Mouse (Mus musculus): Measurements from ENCODE around the gene Calb2. TPM values are rescaled to one million over a fixed set of nuclear protein-coding genes. Genes with fewer than 3 reads are reported as not detected.

Calb2 gene
- total and polyA plus RNA-seq, 3 experiments = not detected

- H3K36me3 ChIP-seq (replicated peaks) = no peaks in the 10 kb centered on the region
- no peaks in the 10 kb centered on the region for H3K4me1 ChIP-seq (ENCODE audit: insufficient read depth, low read depth, low read length)
- TF ChIP-seq CTCF (IDR thresholded peaks at IDR 0.05; ENCODE audit: low read depth, low read length) (no peak), POLR2AphosphoS5 (IDR thresholded peaks at IDR 0.05; ENCODE audit: insufficient replicate concordance, low read depth, low read length) (no peak), TAL1 (conservative IDR thresholded peaks at IDR 0.05; ENCODE audit: low read depth, low read length) (no peak), GATA2 (IDR thresholded peaks at IDR 0.05; ENCODE audit: borderline replicate concordance, low read depth, low read length) (no peak), GATA1 (IDR thresholded peaks at IDR 0.05; ENCODE audit: borderline replicate concordance, low read length) (no peak)
- no peak for DNase-seq (ENCODE audit: low spot score)
- no peak for ATAC-seq (ENCODE audit: extremely low read depth, insufficient number of reproducible peaks, low FRiP score, poor library complexity, severe bottlenecking)
- H3K9me3 ChIP-seq (replicated peaks) = peaks cover 14% of the 10 kb centered on the region
- H3K27me3 ChIP-seq (ENCODE audit: insufficient read depth, low read length) = no peaks in the 10 kb centered on the region
- H3K4me3 ChIP-seq (ENCODE audit: low read depth, low read length) = no peak overlapping the region
These were observed 28.7 kb upstream of the Calb2 start for GRCm38 (mm10) chr8:110196678-110197077.

- DNase-seq (ENCODE audit: low spot score) = no peak
- Histone ChIP-seq H3K36me3 (replicated peaks) (no peaks in the 10 kb centered on the region), H3K4me1 (ENCODE audit: insufficient read depth, low read depth, low read length) (no peaks in the 10 kb centered on the region), H3K9me3 (replicated peaks) (peaks cover 33% of the 10 kb centered on the region), H3K4me3 (ENCODE audit: low read depth, low read length) (no peak overlapping the region), H3K27me3 (ENCODE audit: insufficient read depth, low read length) (no peaks in the 10 kb centered on the region)
- TF ChIP-seq CTCF (IDR thresholded peaks at IDR 0.05; ENCODE audit: low read depth, low read length) (no peak), TAL1 (conservative IDR thresholded peaks at IDR 0.05; ENCODE audit: low read depth, low read length) (no peak), POLR2AphosphoS5 (IDR thresholded peaks at IDR 0.05; ENCODE audit: insufficient replicate concordance, low read depth, low read length) (no peak), GATA2 (IDR thresholded peaks at IDR 0.05; ENCODE audit: borderline replicate concordance, low read depth, low read length) (no peak), GATA1 (IDR thresholded peaks at IDR 0.05; ENCODE audit: borderline replicate concordance, low read length) (no peak)
- no peak for ATAC-seq (ENCODE audit: extremely low read depth, insufficient number of reproducible peaks, low FRiP score, poor library complexity, severe bottlenecking)
These were observed 21.1 kb upstream of the Calb2 start for GRCm38 (mm10) chr8:110188961-110189750.

- TF ChIP-seq GATA1 (IDR thresholded peaks at IDR 0.05; ENCODE audit: borderline replicate concordance, low read length) (no peak), GATA2 (IDR thresholded peaks at IDR 0.05; ENCODE audit: borderline replicate concordance, low read depth, low read length) (no peak), POLR2AphosphoS5 (IDR thresholded peaks at IDR 0.05; ENCODE audit: insufficient replicate concordance, low read depth, low read length) (no peak), TAL1 (conservative IDR thresholded peaks at IDR 0.05; ENCODE audit: low read depth, low read length) (no peak), CTCF (IDR thresholded peaks at IDR 0.05; ENCODE audit: low read depth, low read length) (no peak)
- H3K4me1 ChIP-seq (ENCODE audit: insufficient read depth, low read depth, low read length) = no peaks in the 10 kb centered on the region
- H3K27me3 ChIP-seq (ENCODE audit: insufficient read depth, low read length) = no peaks in the 10 kb centered on the region
- no peaks in the 10 kb centered on the region for H3K36me3 ChIP-seq (replicated peaks)
- DNase-seq (ENCODE audit: low spot score) (no peak), ATAC-seq (ENCODE audit: extremely low read depth, insufficient number of reproducible peaks, low FRiP score, poor library complexity, severe bottlenecking) (no peak)
- no peak overlapping the region for H3K4me3 ChIP-seq (ENCODE audit: low read depth, low read length)
- peaks cover 59% of the 10 kb centered on the region for H3K9me3 ChIP-seq (replicated peaks)
These were observed 17.5 kb upstream of the Calb2 start for GRCm38 (mm10) chr8:110185538-110185937.

GRCm38 (mm10) chr8:110183748-110184147 is 15.7 kb upstream of the Calb2 start:
- no peaks in the 10 kb centered on the region for H3K36me3 ChIP-seq (replicated peaks)
- no peaks in the 10 kb centered on the region for H3K4me1 ChIP-seq (ENCODE audit: insufficient read depth, low read depth, low read length)
- ATAC-seq (ENCODE audit: extremely low read depth, insufficient number of reproducible peaks, low FRiP score, poor library complexity, severe bottlenecking) (no peak), DNase-seq (ENCODE audit: low spot score) (no peak)
- no peaks in the 10 kb centered on the region for H3K27me3 ChIP-seq (ENCODE audit: insufficient read depth, low read length)
- no peak overlapping the region; the same call in 1 of the 2 replicates for H3K4me3 ChIP-seq (ENCODE audit: low read depth, low read length)
- no peak for TF ChIP-seq CTCF (IDR thresholded peaks at IDR 0.05; ENCODE audit: low read depth, low read length)
- no peak for TF ChIP-seq TAL1 (conservative IDR thresholded peaks at IDR 0.05; ENCODE audit: low read depth, low read length)
- TF ChIP-seq GATA2 (IDR thresholded peaks at IDR 0.05; ENCODE audit: borderline replicate concordance, low read depth, low read length) = no peak
- TF ChIP-seq GATA1 (IDR thresholded peaks at IDR 0.05; ENCODE audit: borderline replicate concordance, low read length) = no peak
- no peak for TF ChIP-seq POLR2AphosphoS5 (IDR thresholded peaks at IDR 0.05; ENCODE audit: insufficient replicate concordance, low read depth, low read length)
- peaks cover 68% of the 10 kb centered on the region for H3K9me3 ChIP-seq (replicated peaks)

- Histone ChIP-seq H3K4me3 (ENCODE audit: low read depth, low read length) (no peak overlapping the region), H3K36me3 (replicated peaks) (no peaks in the 10 kb centered on the region), H3K27me3 (ENCODE audit: insufficient read depth, low read length) (no peaks in the 10 kb centered on the region), H3K9me3 (replicated peaks) (peaks cover 70% of the 10 kb centered on the region), H3K4me1 (ENCODE audit: insufficient read depth, low read depth, low read length) (no peaks in the 10 kb centered on the region)
- no peak for DNase-seq (ENCODE audit: low spot score)
- ATAC-seq (ENCODE audit: extremely low read depth, insufficient number of reproducible peaks, low FRiP score, poor library complexity, severe bottlenecking) = no peak
- TF ChIP-seq TAL1 (conservative IDR thresholded peaks at IDR 0.05; ENCODE audit: low read depth, low read length) (no peak), GATA1 (IDR thresholded peaks at IDR 0.05; ENCODE audit: borderline replicate concordance, low read length) (no peak), POLR2AphosphoS5 (IDR thresholded peaks at IDR 0.05; ENCODE audit: insufficient replicate concordance, low read depth, low read length) (no peak), CTCF (IDR thresholded peaks at IDR 0.05; ENCODE audit: low read depth, low read length) (no peak), GATA2 (IDR thresholded peaks at IDR 0.05; ENCODE audit: borderline replicate concordance, low read depth, low read length) (no peak)
These were observed 14.8 kb upstream of the Calb2 start for GRCm38 (mm10) chr8:110182735-110183367.

Measured in G1E (cell line).